Mouse (Mus musculus): Measurements from ENCODE around the gene Klb. TPM values are rescaled to one million over a fixed set of nuclear protein-coding genes. Genes with fewer than 3 reads are reported as not detected.

Gene Klb
- polyA plus RNA-seq, 1 experiment from 2014 or later, result not detected

- Histone ChIP-seq H3K4me3 (no peak overlapping the region), H3K9me3 (no peaks in the 10 kb centered on the region), H3K36me3 (peaks cover 65% of the 10 kb centered on the region), H3K4me1 (replicated peaks) (no peaks in the 10 kb centered on the region), H3K27ac (no peak overlapping the region), H3K27me3 (ENCODE audit: insufficient read depth, poor library complexity, severe bottlenecking) (no peaks in the 10 kb centered on the region)
- no peak for DNase-seq (ENCODE audit: low spot score)
- 90% methylated on average over 5 of the region's 5 CpGs for WGBS
Measured at GRCm38 (mm10) chr5:65425251-65425650, 77.1 kb downstream of the Klb start.

DNA sequence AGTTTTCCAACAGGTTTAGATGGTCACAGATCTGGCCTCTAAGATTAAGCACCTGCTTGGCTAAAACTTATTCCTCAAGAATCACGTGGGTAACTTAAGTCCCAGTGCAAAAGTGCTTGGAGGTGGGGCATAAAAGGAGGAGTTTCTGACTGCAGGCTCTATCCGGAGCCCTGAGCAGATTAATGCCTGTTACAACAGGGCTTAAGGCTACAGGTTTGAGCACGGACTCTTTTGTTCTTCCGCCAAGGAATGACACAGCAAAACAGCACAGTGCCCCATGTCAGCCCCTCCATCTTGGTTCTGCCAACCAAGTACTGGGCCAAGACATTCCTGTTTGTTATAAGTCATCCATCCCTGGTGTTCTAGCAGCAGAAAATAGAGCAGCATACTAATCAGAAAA, 80.2 kb downstream of the Klb start:
- 64% methylated on average over 4 of the region's 4 CpGs for WGBS
- no peaks in the 10 kb centered on the region for H3K27me3 ChIP-seq (ENCODE audit: insufficient read depth, poor library complexity, severe bottlenecking)
- peaks cover 37% of the 10 kb centered on the region for H3K36me3 ChIP-seq
- H3K27ac ChIP-seq, result peak overlapping the region; percentile 18; the same call in 1 of the 2 replicates
- no peaks in the 10 kb centered on the region for H3K9me3 ChIP-seq
- DNase-seq (ENCODE audit: low spot score), result no peak
- H3K4me1 ChIP-seq (replicated peaks), result no peaks in the 10 kb centered on the region
- H3K4me3 ChIP-seq, result no peak overlapping the region

DNA sequence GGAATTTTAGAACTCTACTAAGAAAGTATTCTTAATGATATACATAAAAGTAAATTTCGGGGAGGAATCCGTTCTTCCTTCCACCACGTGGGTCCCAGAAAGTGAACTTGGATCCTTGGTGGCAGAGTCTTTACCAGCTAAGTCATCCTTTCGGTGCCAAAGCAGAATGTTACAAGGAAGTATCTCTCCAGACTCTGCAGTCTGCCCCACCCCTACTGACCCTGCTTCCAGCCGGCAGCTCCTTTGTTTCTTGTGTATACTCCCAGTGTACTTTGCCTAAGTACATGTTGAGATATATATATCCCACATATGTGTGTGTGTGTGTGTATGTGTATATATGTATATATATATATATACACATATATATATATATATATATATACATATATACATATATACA, 81.3 kb downstream of the Klb start:
- H3K9me3 ChIP-seq, result no peaks in the 10 kb centered on the region
- H3K27me3 ChIP-seq (ENCODE audit: insufficient read depth, poor library complexity, severe bottlenecking), result no peaks in the 10 kb centered on the region
- H3K4me3 ChIP-seq, result no peak overlapping the region
- 90% methylated on average over 5 of the region's 5 CpGs for WGBS
- H3K27ac ChIP-seq, result no peak overlapping the region
- peaks cover 28% of the 10 kb centered on the region for H3K36me3 ChIP-seq
- DNase-seq (ENCODE audit: low spot score), result no peak
- peaks cover 5% of the 10 kb centered on the region for H3K4me1 ChIP-seq (replicated peaks)

Other genes with a start within 250 kb of the Klb start
- 15.7 and 18.9 TPM in 2 replicates for gene Klhl5, start 240.8 kb upstream of the Klb start, polyA plus RNA-seq (2016; fragmentation: Nextera tagmentation; extraction: Ambion mirVana)
- 12.4 and 12.9 TPM in 2 replicates for gene Wdr19, start 148.6 kb upstream of the Klb start, polyA plus RNA-seq (2016; fragmentation: Nextera tagmentation; extraction: Ambion mirVana)
- gene Rfc1, start 12.6 kb upstream of the Klb start, polyA plus RNA-seq (2016; fragmentation: Nextera tagmentation; extraction: Ambion mirVana), result 54.3 and 85.4 TPM in 2 replicates
- gene Rpl9, start 43.1 kb downstream of the Klb start, polyA plus RNA-seq (2016; fragmentation: Nextera tagmentation; extraction: Ambion mirVana), result 863 and 960 TPM in 2 replicates
- 60.5 and 67.9 TPM in 2 replicates for gene Lias, start 43.2 kb downstream of the Klb start, polyA plus RNA-seq (2016; fragmentation: Nextera tagmentation; extraction: Ambion mirVana)
- gene Ugdh, start 87.6 kb downstream of the Klb start, polyA plus RNA-seq (2016; fragmentation: Nextera tagmentation; extraction: Ambion mirVana), result 52.0 and 62.9 TPM in 2 replicates
- not detected in 2 replicates for gene Gm43552, start 144.5 kb downstream of the Klb start, polyA plus RNA-seq (2016; fragmentation: Nextera tagmentation; extraction: Ambion mirVana)
- gene Smim14, start 188.9 kb downstream of the Klb start, polyA plus RNA-seq (2016; fragmentation: Nextera tagmentation; extraction: Ambion mirVana), result 74.4 and 106 TPM in 2 replicates
- gene Ube2k, start 188.9 kb downstream of the Klb start, polyA plus RNA-seq (2016; fragmentation: Nextera tagmentation; extraction: Ambion mirVana), result 182 and 190 TPM in 2 replicates